Mouse (Mus musculus): ENCODE measurements around the gene Fgfr2. TPM values are rescaled to one million over a fixed set of nuclear protein-coding genes. Genes with fewer than 3 reads are reported as not detected.

The Fgfr2 gene
- polyA plus RNA-seq, 1 experiment from 2014 or later = 123 TPM

- Histone ChIP-seq H3K36me3 (no peaks in the 10 kb centered on the region), H3K27ac (no peak overlapping the region), H3K4me2 (replicated peaks) (no peak overlapping the region), H3K9ac (no peak overlapping the region), H3K9me3 (no peaks in the 10 kb centered on the region), H3K4me3 (no peak overlapping the region), H3K4me1 (peaks cover 12% of the 10 kb centered on the region; the same call in 1 of the 2 replicates), H3K27me3 (no peaks in the 10 kb centered on the region; the same call in 1 of the 2 replicates)
- WGBS = 67% methylated on average over 6 of the region's 6 CpGs
- ATAC-seq (ENCODE audit: low FRiP score, low read depth) = no peak
These were observed 1097.6 kb downstream of the Fgfr2 start for GRCm38 (mm10) chr7:132025591-132025990.

GRCm38 (mm10) chr7:132015933-132016332 is 1107.2 kb downstream of the Fgfr2 start:
- Histone ChIP-seq H3K27me3 (no peaks in the 10 kb centered on the region), H3K9me3 (no peaks in the 10 kb centered on the region), H3K9ac (no peak overlapping the region), H3K4me2 (replicated peaks) (no peak overlapping the region), H3K36me3 (no peaks in the 10 kb centered on the region), H3K4me3 (no peak overlapping the region), H3K4me1 (peaks cover 13% of the 10 kb centered on the region; the same call in 1 of the 2 replicates), H3K27ac (no peak overlapping the region)
- WGBS = 55% methylated on average over 3 of the region's 3 CpGs
- ATAC-seq (ENCODE audit: low FRiP score, low read depth) = no peak

GRCm38 (mm10) chr7:132015193-132015592 is 1108.0 kb downstream of the Fgfr2 start:
- H3K4me2 ChIP-seq (replicated peaks) = no peak overlapping the region
- H3K27ac ChIP-seq = no peak overlapping the region
- H3K4me1 ChIP-seq = peaks cover 13% of the 10 kb centered on the region; the same call in 1 of the 2 replicates
- no peaks in the 10 kb centered on the region for H3K9me3 ChIP-seq
- H3K36me3 ChIP-seq = no peaks in the 10 kb centered on the region
- no peak for ATAC-seq (ENCODE audit: low FRiP score, low read depth)
- WGBS = 4% methylated on average over 3 of the region's 3 CpGs
- no peaks in the 10 kb centered on the region for H3K27me3 ChIP-seq
- H3K9ac ChIP-seq = no peak overlapping the region
- no peak overlapping the region for H3K4me3 ChIP-seq

GRCm38 (mm10) chr7:132013970-132014369 is 1109.2 kb downstream of the Fgfr2 start:
- H3K27me3 ChIP-seq = no peaks in the 10 kb centered on the region
- H3K4me2 ChIP-seq (replicated peaks) = no peak overlapping the region
- no peak overlapping the region for H3K4me3 ChIP-seq
- no peak overlapping the region for H3K9ac ChIP-seq
- no peak overlapping the region for H3K27ac ChIP-seq
- peaks cover 19% of the 10 kb centered on the region; the same call in 1 of the 2 replicates for H3K4me1 ChIP-seq
- H3K9me3 ChIP-seq = no peaks in the 10 kb centered on the region
- WGBS = 83% methylated on average over 5 of the region's 5 CpGs
- ATAC-seq (ENCODE audit: low FRiP score, low read depth) = no peak
- no peaks in the 10 kb centered on the region for H3K36me3 ChIP-seq

GRCm38 (mm10) chr7:132012969-132013679 is 1110.0 kb downstream of the Fgfr2 start:
- peaks cover 21% of the 10 kb centered on the region; the same call in 1 of the 2 replicates for H3K4me1 ChIP-seq
- H3K27me3 ChIP-seq = no peaks in the 10 kb centered on the region
- 38% methylated on average over 1 of the region's 1 CpGs for WGBS
- no peaks in the 10 kb centered on the region for H3K36me3 ChIP-seq
- no peak for ATAC-seq (ENCODE audit: low FRiP score, low read depth)
- no peak overlapping the region for H3K4me2 ChIP-seq (replicated peaks)
- no peak overlapping the region for H3K4me3 ChIP-seq
- no peaks in the 10 kb centered on the region for H3K9me3 ChIP-seq
- H3K27ac ChIP-seq = no peak overlapping the region
- no peak overlapping the region for H3K9ac ChIP-seq

- 51% methylated on average over 7 of the region's 7 CpGs for WGBS
- no peak overlapping the region for H3K4me3 ChIP-seq
- no peak overlapping the region for H3K9ac ChIP-seq
- H3K4me2 ChIP-seq (replicated peaks) = no peak overlapping the region
- H3K36me3 ChIP-seq = no peaks in the 10 kb centered on the region
- H3K27ac ChIP-seq = no peak overlapping the region
- H3K4me1 ChIP-seq = peaks cover 11% of the 10 kb centered on the region; the same call in 1 of the 2 replicates
- no peaks in the 10 kb centered on the region for H3K9me3 ChIP-seq
- ATAC-seq (ENCODE audit: low FRiP score, low read depth) = no peak
- H3K27me3 ChIP-seq = no peaks in the 10 kb centered on the region
These were observed 1114.1 kb downstream of the Fgfr2 start for GRCm38 (mm10) chr7:132009002-132009401.

- no peaks in the 10 kb centered on the region for H3K27me3 ChIP-seq
- ATAC-seq (ENCODE audit: low FRiP score, low read depth) = no peak
- H3K4me2 ChIP-seq (replicated peaks) = no peak overlapping the region
- no peak overlapping the region for H3K27ac ChIP-seq
- H3K36me3 ChIP-seq = no peaks in the 10 kb centered on the region
- 47% methylated on average over 14 of the region's 14 CpGs for WGBS
- H3K4me1 ChIP-seq = peaks cover 8% of the 10 kb centered on the region; the same call in 1 of the 2 replicates
- H3K9me3 ChIP-seq = no peaks in the 10 kb centered on the region
- no peak overlapping the region for H3K4me3 ChIP-seq
- no peak overlapping the region for H3K9ac ChIP-seq
These were observed 1117.0 kb downstream of the Fgfr2 start for GRCm38 (mm10) chr7:132005996-132006696.

- H3K4me2 ChIP-seq (replicated peaks) = no peak overlapping the region
- WGBS = 66% methylated on average over 3 of the region's 3 CpGs
- no peak overlapping the region for H3K27ac ChIP-seq
- no peak overlapping the region for H3K9ac ChIP-seq
- H3K4me3 ChIP-seq = no peak overlapping the region
- no peaks in the 10 kb centered on the region for H3K36me3 ChIP-seq
- no peaks in the 10 kb centered on the region for H3K4me1 ChIP-seq
- H3K9me3 ChIP-seq = no peaks in the 10 kb centered on the region
- H3K27me3 ChIP-seq = no peaks in the 10 kb centered on the region
- no peak for ATAC-seq (ENCODE audit: low FRiP score, low read depth)
These were observed 1130.3 kb downstream of the Fgfr2 start for GRCm38 (mm10) chr7:131992873-131993272.

- Histone ChIP-seq H3K4me1 (no peaks in the 10 kb centered on the region), H3K9me3 (no peaks in the 10 kb centered on the region), H3K27ac (no peak overlapping the region), H3K36me3 (no peaks in the 10 kb centered on the region), H3K4me3 (no peak overlapping the region), H3K4me2 (replicated peaks) (no peak overlapping the region), H3K27me3 (no peaks in the 10 kb centered on the region), H3K9ac (no peak overlapping the region)
- no peak for ATAC-seq (ENCODE audit: low FRiP score, low read depth)
- WGBS = 54% methylated on average over 1 of the region's 1 CpGs
These were observed 1130.9 kb downstream of the Fgfr2 start for GRCm38 (mm10) chr7:131992226-131992625.

- H3K36me3 ChIP-seq = no peaks in the 10 kb centered on the region
- no peak for ATAC-seq (ENCODE audit: low FRiP score, low read depth)
- H3K9ac ChIP-seq = no peak overlapping the region
- 21% methylated on average over 6 of the region's 6 CpGs for WGBS
- no peak overlapping the region for H3K4me3 ChIP-seq
- no peak overlapping the region for H3K4me2 ChIP-seq (replicated peaks)
- H3K4me1 ChIP-seq = peaks cover 3% of the 10 kb centered on the region; the same call in 1 of the 2 replicates
- H3K27me3 ChIP-seq = no peaks in the 10 kb centered on the region
- no peak overlapping the region for H3K27ac ChIP-seq
- H3K9me3 ChIP-seq = no peaks in the 10 kb centered on the region
These were observed 1134.1 kb downstream of the Fgfr2 start for GRCm38 (mm10) chr7:131989056-131989455.

GRCm38 (mm10) chr7:131978609-131979008 is 1144.5 kb downstream of the Fgfr2 start:
- Histone ChIP-seq H3K9ac (no peak overlapping the region), H3K4me3 (no peak overlapping the region)

GRCm38 (mm10) chr7:131975867-131976266 is 1147.3 kb downstream of the Fgfr2 start:
- Histone ChIP-seq H3K36me3 (no peaks in the 10 kb centered on the region), H3K4me1 (no peaks in the 10 kb centered on the region), H3K9ac (no peak overlapping the region), H3K4me2 (replicated peaks) (no peak overlapping the region), H3K27me3 (peaks cover 2% of the 10 kb centered on the region; the same call in 1 of the 2 replicates), H3K9me3 (no peaks in the 10 kb centered on the region), H3K4me3 (no peak overlapping the region), H3K27ac (no peak overlapping the region)
- no peak for ATAC-seq (ENCODE audit: low FRiP score, low read depth)
- WGBS = 70% methylated on average over 6 of the region's 6 CpGs

More at GRCm38 (mm10) chr7:131978609-131979008, 1144.5 kb downstream of the Fgfr2 start:
- H3K27ac ChIP-seq = no peak overlapping the region
- H3K9me3 ChIP-seq = no peaks in the 10 kb centered on the region
- ATAC-seq (ENCODE audit: low FRiP score, low read depth) = no peak
- 62% methylated on average over 11 of the region's 11 CpGs for WGBS
- H3K4me1 ChIP-seq = no peaks in the 10 kb centered on the region
- no peaks in the 10 kb centered on the region for H3K36me3 ChIP-seq
- H3K27me3 ChIP-seq = 0 out of 2 replicates have a peak, but pooled peaks cover 2% of the 10 kb centered on the region
- no peak overlapping the region for H3K4me2 ChIP-seq (replicated peaks)
